Mouse (Mus musculus): ENCODE measurements at regions not wholly inside any gene's neighbourhood (a gene's known extent, or its start where the extent isn't known, plus 50 kb on each side); places are given as distances from the start of the nearest gene placed in this dataset.

DNA sequence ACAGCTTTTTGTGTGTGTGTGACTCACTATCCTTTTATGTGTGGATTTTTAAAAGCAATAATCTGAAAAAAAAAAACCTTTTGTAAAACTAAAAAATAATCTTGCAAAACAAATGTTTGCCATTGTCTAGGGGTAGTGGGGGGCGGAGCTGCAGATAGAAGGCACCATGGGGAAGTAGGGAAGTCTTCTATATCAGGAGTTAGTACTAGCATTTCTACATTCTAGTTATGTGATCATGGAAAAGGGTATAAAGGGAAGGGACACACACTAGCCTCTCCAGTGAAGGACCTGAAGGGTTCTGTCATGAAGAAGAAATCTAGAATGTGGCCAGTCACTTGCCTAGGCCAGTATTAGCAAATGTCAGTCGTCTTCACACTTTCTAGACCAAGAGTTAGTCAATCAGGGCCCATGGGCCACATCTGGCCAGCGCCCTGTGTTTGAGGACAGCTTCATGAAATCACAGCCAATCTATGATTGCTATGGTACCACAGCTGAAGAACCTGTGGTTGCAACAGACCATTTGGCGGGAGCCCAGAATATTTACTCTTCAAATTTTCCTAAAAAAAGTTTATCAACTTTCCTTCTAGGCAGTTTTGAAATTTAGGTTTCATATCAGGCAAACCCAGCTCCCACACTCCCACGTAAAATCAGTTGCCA is 101.9 kb upstream of the Cpeb2 start:
- in situ Hi-C loops (cut with MboI, MseI): no loop called here

DNA sequence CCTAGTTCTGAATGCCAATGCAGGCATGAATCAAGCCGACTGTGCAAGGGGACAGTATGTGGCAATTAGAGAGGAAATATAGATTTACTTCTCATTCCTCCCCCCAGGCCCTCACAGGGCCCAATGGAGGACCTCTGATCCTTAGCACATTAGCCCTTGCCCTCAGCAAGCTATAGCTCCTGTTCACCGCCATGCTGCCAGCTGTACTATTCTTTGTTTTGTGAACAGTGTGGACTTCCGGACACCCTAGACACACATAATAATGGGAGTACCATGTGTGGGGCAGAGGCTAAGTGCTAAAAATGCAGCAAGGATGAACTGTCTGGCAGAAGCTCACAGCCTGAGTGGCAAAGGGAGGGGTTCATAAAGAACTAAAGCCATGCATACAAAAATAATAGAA is 99.3 kb upstream of the Cpeb2 start:
- in situ Hi-C loops (cut with MboI, MseI): no loop called here

DNA sequence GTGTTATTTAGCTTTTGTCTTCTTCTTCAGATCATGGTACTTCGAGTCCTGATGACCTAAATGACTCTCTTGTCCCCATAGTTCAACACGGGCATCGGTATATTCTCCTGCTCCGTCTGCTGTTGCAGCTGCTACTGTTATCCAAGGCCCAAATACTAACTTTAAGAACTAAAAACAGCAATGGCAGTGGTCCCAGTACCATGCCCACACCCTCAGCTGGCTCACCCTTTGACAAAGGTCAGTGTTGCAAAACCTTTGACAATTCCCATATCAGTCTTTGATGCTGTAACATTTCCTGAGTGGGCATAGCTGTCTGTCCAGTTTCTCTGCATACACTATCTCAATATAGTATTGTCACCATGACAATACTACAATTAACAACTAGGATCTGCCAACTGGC is 96.8 kb upstream of the Cpeb2 start:
- in situ Hi-C loops (cut with MboI, MseI): no loop called here

DNA sequence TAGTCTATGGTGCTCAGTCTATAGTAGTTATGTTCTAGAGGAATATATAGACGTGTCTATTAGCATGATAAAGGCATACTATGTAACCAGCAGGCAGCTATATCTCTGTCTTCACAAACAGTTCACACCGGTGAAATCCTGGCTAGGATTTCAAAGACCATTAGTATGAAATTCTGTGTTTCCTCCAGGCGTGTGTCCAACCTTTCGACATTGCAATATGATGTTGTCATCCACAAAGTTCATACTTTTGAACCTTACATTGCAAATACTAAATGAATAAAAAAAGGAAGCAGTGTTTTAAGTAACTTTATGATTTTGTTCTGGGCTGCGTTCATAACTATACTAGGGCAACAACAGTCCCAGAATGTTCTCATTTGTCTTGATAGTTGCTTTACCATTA is 95.2 kb upstream of the Cpeb2 start:
- in situ Hi-C loops (cut with MboI, MseI): no loop called here

DNA sequence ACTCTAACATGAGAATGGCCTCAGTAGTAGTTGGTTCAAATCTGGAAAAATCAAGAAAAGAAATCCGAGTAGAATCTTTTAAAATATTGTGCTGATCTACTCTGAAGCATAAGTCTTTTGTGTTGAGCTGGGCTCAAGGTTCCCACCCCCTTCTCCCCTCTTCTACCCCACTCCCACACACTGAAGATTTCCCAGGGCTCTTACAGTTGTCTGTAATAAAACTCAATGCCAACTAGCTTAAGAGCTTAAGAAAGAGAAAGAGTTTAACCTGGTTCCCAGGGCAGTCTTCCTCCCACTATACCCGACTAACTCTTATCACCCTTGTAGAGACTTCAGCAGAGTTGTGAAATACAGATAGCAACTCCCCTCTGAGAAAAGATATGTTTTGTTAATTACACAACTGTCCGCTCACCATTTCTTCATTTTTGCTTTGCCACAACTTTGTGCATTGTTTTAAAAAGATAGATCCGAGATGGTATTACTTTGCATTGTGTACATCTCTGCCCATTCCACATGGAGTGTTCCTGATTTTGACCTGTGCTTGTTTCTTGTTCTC is 94.0 kb upstream of the Cpeb2 start:
- in situ Hi-C loops (cut with MboI, MseI): no loop called here

DNA sequence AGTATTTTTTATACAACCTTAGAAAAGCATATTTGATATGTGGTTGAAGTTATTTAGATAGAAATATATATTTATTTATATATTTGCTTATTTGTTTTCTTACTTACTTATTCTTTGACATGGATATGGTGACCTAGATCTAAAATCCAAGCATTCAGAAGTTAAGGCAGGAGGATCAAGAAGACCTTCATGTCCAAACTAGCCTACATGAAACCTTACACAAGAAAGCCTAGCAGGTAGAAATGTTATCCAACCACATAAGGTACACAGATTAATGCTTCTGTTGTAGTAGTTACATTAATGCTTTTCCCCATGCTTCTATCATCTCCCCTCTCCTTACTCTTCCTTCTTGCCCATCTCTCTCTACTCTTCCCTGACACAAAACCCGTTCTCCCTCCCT is 93.2 kb upstream of the Cpeb2 start:
- in situ Hi-C loops (cut with MboI, MseI): no loop called here

DNA sequence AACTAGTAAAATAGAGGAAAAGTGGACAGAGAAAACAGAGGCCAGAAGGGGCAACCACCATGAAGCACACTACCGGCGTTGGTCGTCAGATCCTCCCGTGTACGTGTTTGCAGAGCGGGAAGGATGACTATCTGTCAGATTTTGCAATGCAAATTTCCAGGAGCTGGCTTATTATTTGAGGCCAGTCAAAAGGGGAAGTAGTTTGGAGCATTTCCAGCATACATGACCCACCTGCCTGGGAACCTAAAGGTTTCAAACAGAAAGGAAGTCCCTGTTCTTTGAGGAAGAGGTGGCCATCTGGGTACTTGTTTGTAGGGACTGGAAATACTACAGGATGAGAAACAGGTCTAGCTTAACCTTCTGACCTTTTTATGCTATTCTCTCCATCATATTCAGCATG is 87.0 kb upstream of the Cpeb2 start:
- in situ Hi-C loops (cut with MboI, MseI): no loop called here

DNA sequence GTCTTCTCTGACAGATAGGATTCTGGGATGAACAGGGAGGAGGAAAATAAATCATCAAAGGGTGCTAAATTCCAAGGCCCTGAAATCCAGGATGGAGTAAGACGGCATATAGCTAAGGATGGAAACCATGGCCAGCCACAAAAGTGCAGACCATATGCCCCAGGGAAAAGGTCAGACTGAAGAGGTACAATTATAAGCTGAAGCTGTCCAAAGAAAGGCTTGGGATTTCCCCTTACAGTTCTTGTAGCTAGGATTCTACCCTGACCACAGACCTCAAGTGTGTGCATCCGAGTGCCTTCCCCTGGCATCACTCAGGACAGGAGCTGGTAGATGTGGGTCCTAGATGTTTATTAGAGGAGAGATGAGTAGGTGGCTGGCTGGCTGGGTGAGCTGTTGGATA is 86.0 kb upstream of the Cpeb2 start:
- in situ Hi-C loops (cut with MboI, MseI): no loop called here

DNA sequence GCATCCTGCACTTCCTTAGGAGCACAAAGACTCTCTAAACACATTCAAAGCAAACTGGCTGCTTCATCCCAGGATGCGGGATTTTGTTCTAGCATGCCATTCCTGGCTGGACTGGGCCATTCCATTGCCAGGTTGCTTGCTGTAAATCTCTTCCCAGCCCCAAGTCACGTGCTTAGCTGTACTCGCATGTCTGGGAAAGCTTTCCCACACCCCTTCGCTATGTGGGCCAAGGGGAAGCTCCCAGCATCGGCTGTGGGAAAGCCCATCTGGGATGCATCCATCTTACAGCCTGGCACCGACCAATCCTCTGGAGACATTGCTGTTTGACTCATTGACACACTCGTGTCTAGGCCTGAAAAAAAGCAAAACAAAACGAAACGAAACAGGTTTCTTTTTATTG is 84.5 kb upstream of the Cpeb2 start:
- in situ Hi-C loops (cut with MboI, MseI): no loop called here

DNA sequence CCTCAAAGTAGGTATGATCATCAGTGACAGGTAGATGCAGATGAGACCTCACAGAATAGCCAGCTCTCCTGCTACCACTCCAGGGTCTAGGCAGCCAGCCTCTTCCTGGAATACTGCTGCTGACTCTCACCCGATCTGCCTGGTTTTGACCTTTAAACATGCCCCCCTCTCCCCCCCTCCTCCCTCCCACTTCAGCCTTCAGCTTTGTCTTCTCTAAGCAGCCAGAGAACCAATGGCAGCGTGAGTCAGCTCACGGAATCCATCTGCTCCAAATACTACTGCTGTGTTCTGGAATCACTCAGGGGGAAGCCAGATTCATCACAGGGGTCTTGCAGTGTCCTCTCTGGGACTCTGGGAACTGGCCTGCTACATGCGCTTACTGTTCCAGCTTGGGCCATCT is 83.4 kb upstream of the Cpeb2 start:
- in situ Hi-C loops (cut with MboI, MseI): no loop called here

DNA sequence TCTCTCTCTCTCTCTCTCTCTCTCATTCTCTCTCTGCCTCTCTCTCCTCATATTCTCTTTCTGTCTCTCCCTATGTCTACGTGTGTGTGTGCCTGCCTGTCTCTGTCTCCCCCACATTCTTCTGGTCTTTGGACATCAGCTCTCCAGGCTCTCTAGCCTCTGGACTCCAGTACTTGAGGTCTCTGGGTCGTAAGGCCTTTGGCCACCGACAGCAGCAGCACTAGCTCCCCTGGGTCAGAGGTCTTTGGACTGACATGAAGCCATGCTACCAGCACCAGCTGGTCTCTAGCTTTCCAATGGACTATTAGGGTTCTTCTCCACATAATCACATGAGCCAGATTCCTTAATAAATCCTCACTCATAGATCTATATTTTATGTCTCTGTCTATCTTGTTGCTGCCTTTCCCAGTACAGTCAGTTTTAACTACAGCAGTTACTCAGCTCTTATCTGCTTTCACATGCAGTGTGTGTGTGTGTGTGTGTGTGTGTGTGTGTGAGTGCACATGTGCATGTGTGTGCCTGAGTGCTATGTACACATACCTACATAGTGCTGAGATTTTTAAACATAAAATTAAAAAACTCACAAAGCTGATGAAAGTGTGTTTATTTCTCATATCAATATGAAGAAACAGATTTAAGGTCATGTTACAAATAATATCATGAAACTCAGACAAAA is 81.7 kb upstream of the Cpeb2 start:
- in situ Hi-C loops (cut with MboI, MseI): no loop called here

DNA sequence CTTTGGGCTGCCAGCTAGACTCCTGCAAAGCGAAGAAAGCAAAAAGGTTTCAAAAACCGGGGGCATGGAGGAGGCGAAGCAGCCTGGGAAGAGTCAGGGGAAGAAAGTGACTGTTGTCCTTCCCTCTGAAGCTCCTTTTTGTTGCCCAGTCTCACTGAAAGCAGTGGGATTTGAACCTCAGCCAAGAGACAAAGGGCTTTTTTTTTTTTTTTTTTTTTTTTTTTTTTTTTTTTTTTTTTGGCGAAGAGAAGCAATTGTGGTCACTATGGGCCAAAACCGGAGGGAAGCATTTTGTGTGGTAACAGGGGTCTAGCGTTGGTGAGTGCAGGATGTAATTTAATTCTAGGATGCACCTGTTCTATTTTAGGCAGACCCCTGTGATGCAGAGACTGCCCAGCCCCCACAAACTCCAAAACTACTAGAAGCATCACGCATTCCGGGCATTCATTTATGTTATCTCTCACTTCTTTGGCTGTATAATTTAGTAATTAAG is 80.8 kb upstream of the Cpeb2 start:
- in situ Hi-C loops (cut with MboI, MseI): no loop called here

DNA sequence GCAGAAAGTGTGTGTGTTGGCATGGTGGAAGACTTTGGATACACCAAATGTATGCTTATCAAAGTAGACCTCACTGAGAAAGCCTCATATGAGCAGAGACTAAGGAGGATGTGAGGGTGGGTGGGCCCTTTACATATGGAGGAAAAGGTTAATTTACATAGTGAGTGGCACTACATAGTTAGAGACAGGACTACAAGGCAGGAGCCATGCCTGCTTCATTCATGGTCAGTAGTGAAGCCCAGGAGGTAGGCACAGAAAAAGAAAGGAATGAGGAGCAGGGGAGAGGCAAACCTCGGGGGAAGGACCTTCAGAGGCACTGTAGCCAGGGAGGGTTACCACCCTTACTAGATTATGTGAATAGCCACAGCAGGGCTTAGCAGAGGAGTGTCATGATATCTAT is 80.1 kb upstream of the Cpeb2 start:
- in situ Hi-C loops (cut with MboI, MseI): no loop called here

DNA sequence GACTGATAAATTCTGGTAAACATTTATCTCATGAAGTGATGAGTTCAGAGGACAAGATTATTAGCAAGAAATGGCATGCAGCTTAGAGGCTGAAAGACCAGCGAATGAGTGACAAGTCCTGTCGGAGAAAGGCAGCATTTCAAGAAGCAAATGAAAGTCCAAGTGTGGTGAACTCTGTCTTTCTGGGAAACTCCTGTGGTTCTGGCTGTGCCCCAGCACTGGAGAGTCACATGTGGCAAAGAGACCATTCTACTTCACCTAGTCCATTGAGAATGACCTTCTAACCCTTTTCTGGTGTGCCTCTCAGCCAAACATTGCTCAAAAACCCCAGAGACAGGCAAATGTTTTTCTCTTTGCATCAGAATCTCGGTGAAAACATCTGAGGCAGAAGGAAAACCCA is 76.2 kb upstream of the Cpeb2 start:
- in situ Hi-C loops (cut with MboI, MseI): no loop called here

DNA sequence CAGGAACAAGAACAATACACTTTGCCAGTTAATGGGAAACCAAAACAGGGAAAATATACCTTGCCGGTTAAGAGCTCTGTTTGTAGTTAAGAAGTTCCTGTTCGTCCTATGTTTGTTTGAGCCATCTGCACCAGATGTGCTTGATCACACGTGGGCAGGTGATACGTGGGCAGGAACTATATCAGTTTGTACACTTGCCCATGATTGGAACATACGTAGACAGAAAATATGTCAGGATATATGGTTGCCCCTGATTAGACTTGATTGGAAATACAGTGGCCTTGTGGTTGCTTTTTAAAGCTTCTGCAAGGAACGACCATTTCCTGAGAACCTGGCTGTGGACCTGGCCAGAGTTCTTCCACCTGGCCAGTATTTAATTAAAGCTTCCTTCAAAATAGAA is 72.8 kb upstream of the Cpeb2 start:
- in situ Hi-C loops (cut with MboI, MseI): no loop called here

DNA sequence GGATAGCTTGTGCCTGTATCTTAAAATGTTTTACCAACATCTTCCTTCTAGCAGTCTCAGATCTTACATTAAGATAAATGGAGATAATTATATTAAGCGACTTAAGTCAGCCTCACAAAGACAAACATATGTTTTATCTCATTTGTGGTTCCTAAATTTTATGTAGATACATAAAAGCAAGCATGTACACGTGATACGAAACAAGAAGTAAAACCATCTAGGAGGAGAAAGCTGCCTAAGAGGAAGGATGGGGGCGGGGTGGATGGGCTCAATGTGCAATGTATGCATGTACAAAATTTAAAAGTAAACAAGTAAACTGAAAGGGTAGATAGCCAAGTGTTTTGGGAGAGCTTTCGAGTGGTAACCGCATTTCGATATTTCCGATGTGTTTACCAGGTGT is 51.5 kb upstream of the Cpeb2 start:
- in situ Hi-C loops (cut with MboI, MseI): no loop called here

All from T-helper 17 cell (primary cell).